ENCODE assay signal across 15 mouse cellular contexts in the genomic region with DNA sequence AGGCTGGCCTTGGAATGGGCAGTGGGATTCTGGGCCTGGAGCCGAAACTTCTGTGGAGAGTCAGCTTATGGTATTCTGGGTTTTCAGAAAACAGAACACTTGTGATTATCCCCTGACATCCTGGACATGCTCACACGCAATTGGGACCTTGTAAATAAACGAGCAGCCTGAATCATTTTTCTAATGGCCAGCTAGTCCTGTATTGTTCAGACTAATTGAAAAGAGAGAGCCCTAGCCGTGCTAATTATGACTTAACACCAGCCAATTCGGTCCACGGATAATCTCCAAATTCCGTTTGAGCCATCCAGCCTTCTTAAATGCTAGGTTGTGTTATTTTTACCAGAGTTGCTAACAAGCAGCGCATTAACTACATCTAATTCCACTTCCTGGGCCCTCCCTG.
DNase-seq lines count a peak whose midpoint lies in the region; ATAC-seq and TF ChIP-seq lines count a peak whose summit lies in the region.
"Had no signal": no experiment of that assay in that cellular context is flagged by ENCODE, and none has a peak within 500 bp of the region (broad histone marks: within the 10 kb centered on the region; RNA-seq: fewer than 3 reads in every experiment).

No protein-coding gene starts in this region.

- H3K27me3 ChIP-seq in lung, embryonic 16.5 days (ENCODE audit: control insufficient read depth, insufficient read depth, low read depth, low read length) = no peaks in the 10 kb centered on the region
- H3K27me3 ChIP-seq in forebrain, embryonic 15.5 days = no peaks in the 10 kb centered on the region
- H3K27me3 ChIP-seq: embryonic facial prominence, embryonic 15.5 days; limb, embryonic 13.5 days; stomach, embryonic 15.5 days had no signal

- intact Hi-C loops in gastrocnemius, adult 2 months (cut with DNase I) = no loop called here

- no peaks in the 10 kb centered on the region for H3K9me3 ChIP-seq in lung, embryonic 16.5 days (ENCODE audit: control insufficient read depth, low read length)
- H3K9me3 ChIP-seq in forebrain, embryonic 15.5 days = no peaks in the 10 kb centered on the region
- H3K9me3 ChIP-seq: embryonic facial prominence, embryonic 15.5 days; limb, embryonic 13.5 days; stomach, embryonic 15.5 days had no signal

- peaks cover 12% of the 10 kb centered on the region for H3K4me1 ChIP-seq in lung, embryonic 16.5 days (replicated peaks; ENCODE audit: control insufficient read depth, insufficient read depth, low read length)
- H3K4me1 ChIP-seq in forebrain, embryonic 15.5 days = peaks cover 20% of the 10 kb centered on the region

- TF ChIP-seq CTCF in gastrocnemius, adult 2 months (IDR thresholded peaks at IDR 0.05) = no peak

- no peak overlapping the region for H3K4me3 ChIP-seq in gastrocnemius, adult 2 months
- H3K4me3 ChIP-seq in lung, embryonic 16.5 days (ENCODE audit: low read length) = no peak overlapping the region
- H3K4me3 ChIP-seq in forebrain, embryonic 15.5 days = no peak overlapping the region
- H3K4me3 ChIP-seq: embryonic facial prominence, embryonic 15.5 days; limb, embryonic 13.5 days; stomach, embryonic 15.5 days had no signal

- DNase-seq in gastrocnemius, adult 2 months = no peak
- no peak for DNase-seq in gastrocnemius, adult 18-20 months (ENCODE audit: low spot score)
- no peak for DNase-seq in lung, adult 18-20 months
- peak; percentile 16 for DNase-seq in retina, postnatal 7 days (ENCODE audit: low read depth, low spot score)
- DNase-seq in adrenal gland, adult 2 months = no peak
- no peak for DNase-seq in B cell, adult 2 months
- DNase-seq: adrenal gland, postnatal 10 days; heart, adult 11 months; kidney, postnatal 25 days; thymus, postnatal 25 days had no signal

- H3K27ac ChIP-seq in gastrocnemius, adult 2 months = peak overlapping the region; percentile 95
- H3K27ac ChIP-seq in lung, embryonic 16.5 days (ENCODE audit: low read length) = peak overlapping the region; percentile 47
- 0 out of 2 replicates have a peak overlapping the region, but pooled peaks have one; percentile 0 for H3K27ac ChIP-seq in forebrain, embryonic 15.5 days (replicated peaks)
- H3K27ac ChIP-seq: embryonic facial prominence, embryonic 15.5 days; limb, embryonic 13.5 days; stomach, embryonic 15.5 days had no signal

- H3K4me2 ChIP-seq in lung, embryonic 16.5 days (ENCODE audit: low read depth, low read length) = no peak overlapping the region
- H3K4me2 ChIP-seq in forebrain, embryonic 15.5 days (replicated peaks) = no peak overlapping the region
- H3K4me2 ChIP-seq: embryonic facial prominence, embryonic 15.5 days; limb, embryonic 13.5 days; stomach, embryonic 15.5 days had no signal

- H3K36me3 ChIP-seq in lung, embryonic 16.5 days (ENCODE audit: control insufficient read depth, insufficient read depth, low read length) = no peaks in the 10 kb centered on the region
- H3K36me3 ChIP-seq in forebrain, embryonic 15.5 days = 0 out of 2 replicates have a peak, but pooled peaks cover 3% of the 10 kb centered on the region
- H3K36me3 ChIP-seq: stomach, embryonic 15.5 days had no signal

- 76% methylated on average over 8 of the region's 8 CpGs for WGBS in lung, embryonic 16.5 days
- 11% methylated on average over 8 of the region's 8 CpGs for WGBS in forebrain, embryonic 15.5 days

- no peak for ATAC-seq in lung, embryonic 16.5 days (ENCODE audit: low read depth)
- peak; percentile 48; the same call in 1 of the 2 replicates for ATAC-seq in forebrain, embryonic 15.5 days (replicated peaks)

- H3K9ac ChIP-seq in lung, embryonic 16.5 days (ENCODE audit: low read length) = no peak overlapping the region
- H3K9ac ChIP-seq in forebrain, embryonic 15.5 days (replicated peaks) = no peak overlapping the region
- H3K9ac ChIP-seq: embryonic facial prominence, embryonic 15.5 days; limb, embryonic 13.5 days; stomach, embryonic 15.5 days had no signal

Comparison
In these comparisons a context has a peak if more than half of its experiments do, and no peak if none do; other contexts are left out.
1. H3K27ac ChIP-seq: peak in every context shown above with its lines; median percentile 95 in gastrocnemius, adult 2 months; 47 in lung, embryonic 16.5 days; 0 in forebrain, embryonic 15.5 days.